Mouse (Mus musculus): Measurements from ENCODE around the gene Nptxr. TPM values are rescaled to one million over a fixed set of nuclear protein-coding genes. Genes with fewer than 3 reads are reported as not detected.

Nptxr gene
- 100 to 1,000 TPM; 800 to 813 TPM for total RNA-seq (2021)
- long read RNA-seq, experiment 1, full-length matches to known transcripts = 1,199 of 1,369 reads
- long read RNA-seq, experiment 1, partial matches to known transcripts = 0 of 1,369 reads
- long read RNA-seq, experiment 1, other reads (novel, unspliced or antisense) = 170 of 1,369 reads
- long read RNA-seq, experiment 2, full-length matches to known transcripts = 803 of 933 reads
- long read RNA-seq, experiment 2, partial matches to known transcripts = 0 of 933 reads
- long read RNA-seq, experiment 2, other reads (novel, unspliced or antisense) = 130 of 933 reads

GRCm38 (mm10) chr15:79804352-79805071, at the start of gene Nptxr:
TSS of gene Nptxr (minus strand) at chr15:79804766.
- intact Hi-C loops (cut with DNase I) = no loop called here
- peak within 1 kb of the TSS; percentile 83 for H3K27ac ChIP-seq
- peak within 1 kb of the TSS; percentile 70 for H3K4me3 ChIP-seq
- DNase-seq (ENCODE audit: extremely low spot score in 1 of 2, low spot score in 2 of 2) = peak; percentile 74 to 81
- no peak; the same call in 1 of the 2 replicates for TF ChIP-seq CTCF (IDR thresholded peaks at IDR 0.05)

DNA sequence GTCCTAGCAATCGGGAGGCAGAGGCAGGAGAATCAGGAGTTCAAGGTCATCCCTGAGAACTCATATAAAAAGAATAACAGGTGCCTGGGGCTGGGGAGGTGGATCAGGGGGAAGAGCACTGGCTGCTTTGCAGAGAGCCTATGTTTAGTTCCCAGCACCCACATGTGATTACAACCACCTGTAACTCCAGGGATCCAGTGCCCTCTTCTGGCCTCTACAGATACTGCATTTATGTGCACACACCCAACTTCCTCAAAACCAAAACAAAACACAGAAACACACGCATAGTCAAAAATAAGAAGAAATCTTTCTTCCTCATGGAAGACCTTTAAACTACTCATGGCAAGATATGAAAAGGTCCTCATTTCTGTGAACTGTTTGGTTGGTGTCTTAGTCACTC, 45.6 kb upstream of the Nptxr start:
- Histone ChIP-seq H3K4me3 (no peak overlapping the region), H3K27ac (no peak overlapping the region)
- no peak for DNase-seq (ENCODE audit: extremely low spot score in 1 of 2, low spot score in 2 of 2)
- intact Hi-C loops (cut with DNase I) = no loop called here
- TF ChIP-seq CTCF (IDR thresholded peaks at IDR 0.05) = no peak

- H3K4me3 ChIP-seq = no peak overlapping the region
- peak overlapping the region; percentile 29 for H3K27ac ChIP-seq
- no peak for TF ChIP-seq CTCF (IDR thresholded peaks at IDR 0.05)
- peak; percentile 26 to 37 for DNase-seq (ENCODE audit: extremely low spot score in 1 of 2, low spot score in 2 of 2)
- intact Hi-C loops (cut with DNase I) = no loop called here
These were observed 42.5 kb upstream of the Nptxr start for GRCm38 (mm10) chr15:79847100-79847499.

GRCm38 (mm10) chr15:79845986-79846385, 41.4 kb upstream of the Nptxr start:
- no peak for DNase-seq (ENCODE audit: extremely low spot score in 1 of 2, low spot score in 2 of 2)
- intact Hi-C loops (cut with DNase I) = no loop called here
- no peak for TF ChIP-seq CTCF (IDR thresholded peaks at IDR 0.05)
- H3K4me3 ChIP-seq = no peak overlapping the region
- H3K27ac ChIP-seq = no peak overlapping the region

- intact Hi-C loops (cut with DNase I) = no loop called here
- DNase-seq (ENCODE audit: extremely low spot score in 1 of 2, low spot score in 2 of 2) = no peak
- Histone ChIP-seq H3K4me3 (no peak overlapping the region), H3K27ac (no peak overlapping the region)
- no peak for TF ChIP-seq CTCF (IDR thresholded peaks at IDR 0.05)
These were observed 38.4 kb upstream of the Nptxr start for GRCm38 (mm10) chr15:79842985-79843384.

DNA sequence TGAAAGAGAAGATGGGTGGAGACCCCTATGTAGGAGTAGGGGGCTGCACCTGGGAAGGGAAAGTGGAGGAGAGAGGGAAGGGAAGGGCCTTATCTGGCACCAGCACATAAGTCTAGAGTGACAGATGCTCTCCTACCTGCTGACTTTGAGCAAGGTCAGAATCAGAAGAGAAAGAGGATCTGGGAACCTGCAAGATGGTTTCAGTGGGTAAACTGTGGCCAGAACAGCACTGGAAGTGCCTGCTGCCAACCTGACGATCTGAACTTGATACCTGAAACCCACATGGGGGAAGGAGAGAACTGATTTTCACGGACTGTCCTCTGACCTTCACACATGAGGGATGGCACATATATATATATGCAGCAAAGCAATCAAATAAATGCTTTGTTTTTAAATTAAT, 35.7 kb upstream of the Nptxr start:
- no peak overlapping the region for H3K27ac ChIP-seq
- no peak for TF ChIP-seq CTCF (IDR thresholded peaks at IDR 0.05)
- H3K4me3 ChIP-seq = no peak overlapping the region
- intact Hi-C loops (cut with DNase I) = no loop called here
- no peak for DNase-seq (ENCODE audit: extremely low spot score in 1 of 2, low spot score in 2 of 2)

GRCm38 (mm10) chr15:79834881-79835260, 30.3 kb upstream of the Nptxr start:
- intact Hi-C loops (cut with DNase I) = loop anchor here (1.0 to 5.0 kb wide), 5 partner anchors 48 to 247 kb away; partner anchors contain the start of gene Pdgfb
- DNase-seq (ENCODE audit: extremely low spot score in 1 of 2, low spot score in 2 of 2) = no peak
- TF ChIP-seq CTCF (IDR thresholded peaks at IDR 0.05) = no peak
- peak overlapping the region; percentile 92 for H3K27ac ChIP-seq
- H3K4me3 ChIP-seq = no peak overlapping the region

DNA sequence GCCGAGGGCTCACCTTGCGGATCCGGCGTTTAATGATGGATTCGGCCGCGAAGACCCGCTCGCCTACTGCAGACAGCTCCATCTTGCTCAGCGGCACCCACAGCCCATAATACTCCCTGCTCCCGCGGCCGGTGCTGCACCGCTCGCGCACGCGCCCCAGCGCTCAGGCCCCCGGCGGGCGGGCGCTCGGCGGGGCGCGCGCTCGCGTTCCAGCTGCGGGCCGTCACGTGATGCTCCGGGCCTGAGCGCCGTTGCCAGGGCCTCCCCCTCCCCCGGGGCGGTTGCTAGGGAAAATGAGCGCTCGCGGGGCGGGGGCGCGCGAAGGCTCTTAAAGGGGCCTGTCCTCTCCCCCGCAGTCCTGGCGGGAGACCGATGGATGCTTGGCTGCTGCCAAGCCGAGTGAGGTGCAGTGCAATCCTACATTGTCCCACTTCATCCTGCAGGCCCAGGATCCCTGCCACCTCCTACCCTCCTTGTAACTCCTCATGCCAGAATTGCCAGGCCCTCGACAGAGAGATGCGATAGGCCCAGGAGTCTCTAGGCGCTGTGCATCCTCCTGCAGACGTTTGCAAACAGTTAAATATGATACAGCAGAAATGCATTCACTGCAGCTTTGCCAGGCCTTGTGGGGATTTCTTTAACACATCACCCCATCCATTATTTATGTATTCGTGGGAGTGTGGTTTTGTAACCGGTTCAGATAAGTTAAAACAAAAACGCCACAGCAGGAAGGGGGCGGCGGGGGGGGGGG, 29.7 kb upstream of the Nptxr start, which contains the start of the genes Npcd and Cbx6:
Gene Npcd (minus strand): TSS at position 108 of the 751 bp plus-strand sequence.
Gene Cbx6 (minus strand): TSS at position 559 of the 751 bp plus-strand sequence.
- Histone ChIP-seq H3K4me3 (peak within 1 kb of the TSS; percentile 75), H3K27ac (peak within 1 kb of the TSS; percentile 99)
- intact Hi-C loops (cut with DNase I) = loop anchor here (1.0 to 5.0 kb wide), 5 partner anchors 49 to 248 kb away; partner anchors contain the start of gene Pdgfb
- DNase-seq (ENCODE audit: extremely low spot score in 1 of 2, low spot score in 2 of 2) = peak; percentile 99
- no peak for TF ChIP-seq CTCF (IDR thresholded peaks at IDR 0.05)

DNA sequence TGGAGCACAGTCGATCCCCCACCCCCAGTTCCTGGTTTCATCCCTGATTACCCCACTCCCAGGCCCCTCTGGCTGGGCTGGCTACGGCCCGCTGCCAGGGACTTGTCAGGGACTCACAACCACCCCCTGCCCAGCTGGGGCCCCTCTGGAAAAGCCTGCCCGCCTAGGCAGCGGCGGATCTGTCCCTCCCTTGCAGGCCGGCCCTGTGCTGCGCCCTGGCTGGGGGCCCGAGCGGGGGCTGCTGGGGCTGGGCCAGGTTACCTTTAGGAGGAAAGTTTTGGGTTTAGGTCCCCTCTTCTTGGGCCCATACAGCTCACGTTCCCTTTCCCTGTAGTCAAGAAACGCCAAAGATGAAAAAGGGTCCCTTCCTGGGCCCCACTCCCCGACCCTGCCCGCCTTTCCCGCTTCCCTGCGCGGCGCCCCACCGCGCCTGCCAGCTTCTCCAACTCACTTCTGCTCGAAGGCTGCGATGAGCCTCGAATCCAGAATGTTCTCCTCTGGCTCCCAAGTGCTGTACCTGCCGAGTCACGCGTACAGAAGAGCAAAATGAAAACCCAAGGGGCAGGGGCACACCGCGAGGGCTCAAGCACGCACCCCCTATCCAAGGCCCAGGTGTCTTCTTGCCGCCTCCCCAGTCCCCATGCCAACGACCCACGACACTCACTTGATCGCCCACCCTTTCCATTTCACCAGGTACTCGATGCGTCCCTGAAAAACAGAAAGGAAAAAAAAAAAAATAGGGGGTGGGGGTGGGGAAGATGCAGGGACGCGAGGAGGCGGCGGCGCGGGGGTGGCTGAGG, 28.9 kb upstream of the Nptxr start:
- peak overlapping the region; percentile 75 for H3K4me3 ChIP-seq
- intact Hi-C loops (cut with DNase I) = loop anchor here (1.0 to 5.0 kb wide), 5 partner anchors 50 to 249 kb away; partner anchors contain the start of gene Pdgfb
- TF ChIP-seq CTCF (IDR thresholded peaks at IDR 0.05) = no peak
- DNase-seq (ENCODE audit: extremely low spot score in 1 of 2, low spot score in 2 of 2) = peak; percentile 41 to 54
- peak overlapping the region; percentile 99 for H3K27ac ChIP-seq

DNA sequence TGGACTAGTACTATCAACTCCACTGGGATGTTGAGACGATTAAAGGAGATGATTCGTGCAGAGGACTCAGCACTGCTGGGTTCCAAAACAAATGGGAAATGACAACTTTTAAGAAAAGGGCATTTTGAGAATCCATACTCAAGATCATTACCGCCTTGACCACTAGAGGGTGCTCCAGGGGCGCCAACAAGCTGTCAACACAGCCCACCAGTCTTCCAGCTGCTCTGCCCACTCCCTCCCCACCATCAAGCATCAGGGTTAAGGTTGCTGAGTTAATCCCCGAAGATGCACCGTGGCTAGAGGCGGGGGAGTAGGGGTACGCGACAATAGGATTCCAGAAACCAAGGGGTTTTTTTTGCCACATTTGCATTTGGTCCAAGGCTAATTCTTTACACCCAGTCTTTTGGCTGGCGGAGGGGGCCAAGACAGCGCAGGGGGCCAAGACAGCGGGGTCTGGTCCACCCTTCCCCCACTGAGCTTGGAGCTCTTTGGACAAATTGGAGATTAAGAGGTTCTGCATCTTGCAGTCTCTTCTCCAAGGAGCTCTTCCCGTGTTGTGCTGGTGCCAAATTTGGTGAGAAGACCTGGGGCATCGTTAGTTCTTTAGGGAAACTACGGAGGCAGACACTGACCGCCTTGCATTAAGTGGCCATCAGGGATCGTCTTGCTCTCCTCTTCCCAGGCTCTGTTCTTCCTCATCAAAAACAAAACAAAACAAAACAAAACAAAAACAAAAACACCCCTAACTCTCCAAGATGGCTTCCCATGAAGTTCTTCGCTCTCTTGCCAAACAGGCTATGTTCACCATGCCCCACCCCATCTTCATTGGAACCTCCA, 27.7 kb upstream of the Nptxr start:
- Histone ChIP-seq H3K4me3 (peak overlapping the region; percentile 75), H3K27ac (peak overlapping the region; percentile 99)
- TF ChIP-seq CTCF (IDR thresholded peaks at IDR 0.05) = peak; percentile 92
- intact Hi-C loops (cut with DNase I) = loop anchor here (1.0 to 5.0 kb wide), 4 partner anchors 79 to 250 kb away; partner anchors contain the start of gene Pdgfb
- peak; percentile 80 to 81 for DNase-seq (ENCODE audit: extremely low spot score in 1 of 2, low spot score in 2 of 2)

Data from left cerebral cortex, adult 2 months (tissue).